Mouse (Mus musculus) neural tube, embryonic 11.5 days (tissue): Measurements from ENCODE around the gene Tinagl1. TPM values are rescaled to one million over a fixed set of nuclear protein-coding genes. Genes with fewer than 3 reads are reported as not detected.
A peak's percentile ranks its signal among the peaks of the same experiment; 100 is the strongest.

Experiments
- ATAC-seq: fragments of 200-750 bp; cut with Nextera tagmentation; 2 replicates; pipeline ENCODE4 v1.8.0; 2017; ENCODE audit warnings: moderate number of reproducible peaks, mild to moderate bottlenecking, moderate TSS enrichment, moderate library complexity; ENCODE audit not compliant: insufficient read depth, low FRiP score, low TSS enrichment
- DNase-seq: peaks from one replicate; pipeline ENCODE4 v3.0.0-alpha.2; 2015; ENCODE audit warnings: low spot score
- H3K27ac ChIP-seq: fragments of 300-500 bp; sonication (generic); 2 replicates; pipeline ENCODE4 v1.5.1; 2014; ENCODE audit warnings: low read depth, mild to moderate bottlenecking, low read length
- H3K27me3 ChIP-seq: fragments of 300-500 bp; sonication (generic); 2 replicates; pipeline ENCODE4 v1.6.1; 2014; ENCODE audit warnings: mild to moderate bottlenecking, low read length, mixed read lengths; ENCODE audit not compliant: control insufficient read depth, insufficient read depth
- H3K36me3 ChIP-seq: fragments of 300-500 bp; sonication (generic); 2 replicates; pipeline ENCODE4 v1.6.1; 2014; ENCODE audit warnings: mild to moderate bottlenecking, low read length, moderate library complexity, mixed read lengths; ENCODE audit not compliant: control insufficient read depth, insufficient read depth
- H3K4me1 ChIP-seq: fragments of 300-500 bp; sonication (generic); 2 replicates; pipeline ENCODE4 v1.6.1; 2014; ENCODE audit warnings: low read length, mixed read lengths; ENCODE audit not compliant: control insufficient read depth, insufficient read depth
- H3K4me2 ChIP-seq: fragments of 300-500 bp; sonication (generic); 2 replicates; pipeline ENCODE4 v1.6.1; 2014; ENCODE audit warnings: low read depth, mild to moderate bottlenecking, moderate library complexity
- H3K4me3 ChIP-seq: fragments of 300-500 bp; sonication (generic); 2 replicates; pipeline ENCODE4 v1.5.1; 2014; ENCODE audit warnings: low read depth, low read length
- H3K9ac ChIP-seq: fragments of 300-500 bp; sonication (generic); 2 replicates; pipeline ENCODE4 v1.6.1; 2014; ENCODE audit warnings: mild to moderate bottlenecking, low read length
- H3K9me3 ChIP-seq: fragments of 300-500 bp; sonication (generic); 2 replicates; pipeline ENCODE4 v1.6.1; 2016; ENCODE audit warnings: low read length; ENCODE audit not compliant: control insufficient read depth
- WGBS: fragments of 180-500 bp; shearing (Covaris S2); extraction: QIAGEN DNeasy Blood & Tissue Kit; methylation state at CpG from one replicate; pipeline ENCODE4 v1.1.7; 2014; 5-methylcytosine and 5-hydroxymethylcytosine counted together
- polyA plus RNA-seq: library from polyadenylated mRNA; unstranded; fragments of >200 nt; fragmentation: Nextera tagmentation; extraction: Ambion mirVana; gene quantifications from 2 replicates; pipeline ENCODE4 v1.2.1, GENCODE M21; 2014

The Tinagl1 gene
- polyA plus RNA-seq, 1 experiment from 2014 or later: 4.7 TPM

DNA sequence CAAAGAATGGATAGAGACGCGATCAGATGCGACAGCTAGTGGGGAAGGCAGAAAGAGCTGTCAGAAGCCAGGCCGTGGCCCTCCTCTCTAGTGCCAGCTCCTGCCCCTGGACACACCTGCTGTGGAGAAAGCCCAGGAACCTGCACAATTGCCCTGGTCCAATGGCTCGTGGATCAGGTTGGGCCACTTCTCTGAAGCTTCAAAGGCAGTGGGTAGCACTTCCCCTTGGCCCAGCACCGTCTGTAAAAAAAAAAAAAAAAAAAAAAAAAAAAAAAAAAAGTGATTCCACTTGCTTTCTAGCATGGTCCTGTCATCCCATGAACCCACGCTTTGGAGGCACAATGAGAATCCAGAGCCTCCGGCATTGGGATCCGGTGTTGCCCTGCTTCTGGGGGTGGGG lies 7.1 kb downstream of the Tinagl1 start:
- DNase-seq: no peak
- Histone ChIP-seq H3K4me1 (peaks cover 11% of the 10 kb centered on the region), H3K36me3 (no peaks in the 10 kb centered on the region), H3K27ac (no peak overlapping the region), H3K4me2 (peak overlapping the region; percentile 21; the same call in 1 of the 2 replicates), H3K9ac (no peak overlapping the region), H3K9me3 (no peaks in the 10 kb centered on the region), H3K4me3 (no peak overlapping the region), H3K27me3 (peaks cover 18% of the 10 kb centered on the region)
- WGBS: 43% methylated on average over 9 of the region's 9 CpGs
- ATAC-seq: no peak

DNA sequence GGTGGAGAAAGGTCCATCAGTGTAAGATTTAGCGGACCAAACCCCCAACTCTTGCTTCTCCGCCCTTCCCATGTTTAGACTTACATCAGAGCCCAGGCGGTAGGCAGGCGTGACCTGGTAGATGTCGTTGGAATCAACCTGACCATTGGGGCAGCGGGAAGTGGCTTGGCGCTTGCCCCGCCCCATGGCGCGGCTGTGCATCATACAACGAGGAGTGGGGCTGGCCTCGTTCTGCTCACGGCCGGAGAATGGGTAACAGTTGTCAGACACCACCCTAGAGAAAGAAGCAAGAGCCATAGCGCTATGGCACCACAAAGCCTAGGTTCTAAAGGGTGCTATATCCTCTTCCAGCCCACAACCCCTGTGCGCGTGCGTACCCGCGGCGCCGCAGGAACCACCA lies 7.6 kb downstream of the Tinagl1 start:
- no peak overlapping the region for H3K4me3 ChIP-seq
- H3K27me3 ChIP-seq: peaks cover 23% of the 10 kb centered on the region
- peak overlapping the region; percentile 21; the same call in 1 of the 2 replicates for H3K4me2 ChIP-seq
- H3K36me3 ChIP-seq: no peaks in the 10 kb centered on the region
- H3K4me1 ChIP-seq: peaks cover 10% of the 10 kb centered on the region
- DNase-seq: no peak
- H3K27ac ChIP-seq: no peak overlapping the region
- no peak overlapping the region for H3K9ac ChIP-seq
- ATAC-seq: no peak
- WGBS: 52% methylated on average over 22 of the region's 22 CpGs
- no peaks in the 10 kb centered on the region for H3K9me3 ChIP-seq

GRCm38 (mm10) chr4:130166592-130166991 lies 8.3 kb downstream of the Tinagl1 start:
- no peak for ATAC-seq
- 82% methylated on average over 8 of the region's 8 CpGs for WGBS
- H3K9me3 ChIP-seq: no peaks in the 10 kb centered on the region
- peaks cover 7% of the 10 kb centered on the region for H3K4me1 ChIP-seq
- no peak overlapping the region for H3K4me3 ChIP-seq
- no peak overlapping the region for H3K9ac ChIP-seq
- no peak overlapping the region for H3K4me2 ChIP-seq
- H3K36me3 ChIP-seq: no peaks in the 10 kb centered on the region
- no peak for DNase-seq
- H3K27me3 ChIP-seq: peaks cover 25% of the 10 kb centered on the region
- no peak overlapping the region for H3K27ac ChIP-seq

DNA sequence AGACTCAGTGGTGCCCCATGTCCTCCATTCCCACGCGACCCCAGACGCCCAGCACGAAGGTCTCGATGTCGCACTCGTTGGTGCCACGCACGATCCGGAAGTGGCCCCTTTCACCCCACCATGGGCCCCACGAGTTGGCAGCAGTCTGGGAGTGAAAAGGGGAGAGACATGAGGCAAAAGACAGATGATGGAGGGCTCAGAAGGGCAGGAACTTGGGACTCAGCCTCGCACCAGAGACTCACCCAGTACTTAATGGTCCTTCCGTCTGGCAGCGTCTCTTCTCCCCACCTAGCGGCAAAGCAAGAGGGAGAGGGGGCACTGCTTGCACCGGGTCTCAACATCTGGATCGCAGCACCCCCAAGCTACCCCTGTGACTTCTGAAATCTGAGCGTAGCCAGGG lies 8.9 kb downstream of the Tinagl1 start:
- Histone ChIP-seq H3K4me2 (no peak overlapping the region), H3K27me3 (peaks cover 25% of the 10 kb centered on the region), H3K9ac (no peak overlapping the region), H3K4me1 (peaks cover 7% of the 10 kb centered on the region), H3K36me3 (no peaks in the 10 kb centered on the region), H3K4me3 (no peak overlapping the region), H3K27ac (no peak overlapping the region), H3K9me3 (no peaks in the 10 kb centered on the region)
- DNase-seq (no peak), ATAC-seq (no peak)
- WGBS: 80% methylated on average over 17 of the region's 18 CpGs

DNA sequence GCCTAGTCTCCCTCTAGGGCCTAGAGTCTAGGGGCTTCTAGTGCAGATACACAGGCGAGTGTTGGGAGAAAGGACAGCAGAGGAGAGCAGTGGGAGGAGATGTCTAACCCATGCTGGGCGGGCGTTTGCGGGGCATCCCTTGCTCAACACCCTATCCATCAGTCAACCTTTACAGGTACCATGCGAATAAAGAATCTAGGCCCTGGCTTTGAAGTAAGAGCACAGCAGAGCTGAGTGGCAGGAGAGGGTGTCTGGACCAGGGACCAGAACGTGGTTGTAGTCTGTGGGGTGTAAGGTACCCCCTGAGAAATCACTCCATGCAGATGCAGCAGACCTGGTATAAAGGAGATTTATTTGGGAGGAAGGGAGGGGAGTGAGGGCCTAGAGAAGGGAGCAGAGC lies 10.8 kb downstream of the Tinagl1 start:
- Histone ChIP-seq H3K4me3 (no peak overlapping the region), H3K9ac (no peak overlapping the region), H3K9me3 (no peaks in the 10 kb centered on the region), H3K36me3 (no peaks in the 10 kb centered on the region), H3K27me3 (peaks cover 25% of the 10 kb centered on the region), H3K4me1 (peaks cover 7% of the 10 kb centered on the region), H3K4me2 (no peak overlapping the region), H3K27ac (no peak overlapping the region)
- ATAC-seq (no peak), DNase-seq (no peak)
- 61% methylated on average over 6 of the region's 6 CpGs for WGBS

DNA sequence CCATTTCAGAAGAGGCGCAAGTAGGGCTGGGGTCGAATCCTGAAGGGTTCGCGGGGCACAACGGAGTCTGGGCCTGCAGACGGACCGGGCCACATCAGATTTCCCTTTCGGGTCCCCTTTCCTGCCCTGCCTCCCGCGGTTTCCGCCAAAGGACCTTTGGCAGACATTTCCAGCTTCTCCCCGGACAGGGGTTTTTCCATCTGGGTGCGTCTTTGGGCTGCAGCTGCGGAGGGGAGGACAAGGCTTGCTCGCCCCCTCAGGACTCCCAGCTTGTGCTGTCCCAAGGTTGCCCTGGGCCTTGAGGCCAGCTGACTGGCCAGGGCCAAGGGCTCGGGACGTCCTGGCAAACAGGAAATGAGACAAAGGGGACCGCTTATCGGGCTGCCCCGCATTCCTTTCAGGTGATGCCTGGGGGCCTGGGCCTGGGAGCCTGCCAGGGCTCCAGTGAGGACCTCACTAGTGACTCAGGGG lies 11.5 kb downstream of the Tinagl1 start:
- Histone ChIP-seq H3K27me3 (peaks cover 25% of the 10 kb centered on the region), H3K4me2 (peak overlapping the region; percentile 30), H3K36me3 (no peaks in the 10 kb centered on the region), H3K27ac (no peak overlapping the region), H3K9ac (0 out of 2 replicates have a peak overlapping the region, but pooled peaks have one; percentile 31), H3K4me1 (peaks cover 5% of the 10 kb centered on the region), H3K4me3 (no peak overlapping the region), H3K9me3 (no peaks in the 10 kb centered on the region)
- WGBS: 5% methylated on average over 20 of the region's 20 CpGs
- DNase-seq: no peak
- no peak for ATAC-seq

- no peaks in the 10 kb centered on the region for H3K9me3 ChIP-seq
- no peak overlapping the region for H3K27ac ChIP-seq
- H3K9ac ChIP-seq: no peak overlapping the region
- WGBS: 30% methylated on average over 4 of the region's 4 CpGs
- DNase-seq (no peak), ATAC-seq (no peak)
- H3K36me3 ChIP-seq: no peaks in the 10 kb centered on the region
- H3K4me3 ChIP-seq: no peak overlapping the region
- no peak overlapping the region for H3K4me2 ChIP-seq
- peaks cover 23% of the 10 kb centered on the region for H3K27me3 ChIP-seq
- no peaks in the 10 kb centered on the region; the same call in 1 of the 2 replicates for H3K4me1 ChIP-seq
Observed at GRCm38 (mm10) chr4:130161349-130161748, 13.6 kb downstream of the Tinagl1 start.

DNA sequence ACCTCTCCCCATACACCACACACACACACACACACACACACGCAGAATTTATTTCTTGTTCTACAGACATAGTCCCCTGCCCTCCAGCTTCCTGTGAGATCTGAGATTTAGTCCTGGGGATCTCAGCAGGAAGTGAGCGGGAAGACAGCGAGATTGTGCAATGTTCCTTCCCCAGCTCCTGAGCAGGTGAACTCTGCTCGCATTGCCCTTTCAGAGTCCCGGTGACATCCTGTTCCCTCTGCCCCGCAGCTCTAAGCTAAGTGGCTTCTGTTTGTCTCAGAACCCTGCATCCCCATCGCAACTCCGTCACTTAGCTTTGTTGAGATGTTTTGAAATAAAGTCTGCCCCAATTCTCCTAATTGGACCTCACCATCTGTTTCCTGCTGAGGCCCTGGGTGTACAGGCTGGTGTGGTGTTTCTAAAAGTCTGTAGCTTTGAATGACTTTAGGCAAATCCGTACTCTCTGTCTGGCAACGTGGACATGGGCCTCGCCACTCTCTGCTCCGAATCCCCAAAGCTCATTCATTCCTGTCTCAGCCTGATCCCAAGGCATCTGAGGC lies 18.0 kb downstream of the Tinagl1 start:
- WGBS: 85% methylated on average over 12 of the region's 12 CpGs
- Histone ChIP-seq H3K4me1 (no peaks in the 10 kb centered on the region), H3K4me3 (no peak overlapping the region), H3K9ac (no peak overlapping the region), H3K4me2 (no peak overlapping the region), H3K9me3 (no peaks in the 10 kb centered on the region), H3K27ac (no peak overlapping the region), H3K27me3 (peaks cover 6% of the 10 kb centered on the region; the same call in 1 of the 2 replicates), H3K36me3 (no peaks in the 10 kb centered on the region)
- ATAC-seq (no peak), DNase-seq (peak; percentile 8)

GRCm38 (mm10) chr4:130154250-130154649 lies 20.7 kb downstream of the Tinagl1 start:
- Histone ChIP-seq H3K9me3 (no peaks in the 10 kb centered on the region), H3K4me1 (no peaks in the 10 kb centered on the region), H3K4me3 (no peak overlapping the region), H3K36me3 (no peaks in the 10 kb centered on the region), H3K27ac (no peak overlapping the region), H3K27me3 (peaks cover 6% of the 10 kb centered on the region; the same call in 1 of the 2 replicates), H3K9ac (no peak overlapping the region), H3K4me2 (no peak overlapping the region)
- no peak for DNase-seq
- WGBS: 76% methylated on average over 3 of the region's 3 CpGs
- ATAC-seq: no peak
